Mouse (Mus musculus) MN1 (cell line): ENCODE results near the gene Tirap.
A peak's percentile ranks its signal among the peaks of the same experiment; 100 is the strongest.
"Not testable (repeated sequence)": the region's sequence is repeated elsewhere in the genome, so short reads cannot be mapped to it uniquely, and the experiment has no call there.

Experiments used
- DNase-seq: peaks from one replicate; pipeline ENCODE4 v3.0.0-alpha.2; 2016; ENCODE audit warnings: low spot score

Tirap gene

GRCm38 (mm10) chr9:35147261-35147660 lies 52.8 kb downstream of the Tirap start:
- DNase-seq, result not testable (repeated sequence)

DNA sequence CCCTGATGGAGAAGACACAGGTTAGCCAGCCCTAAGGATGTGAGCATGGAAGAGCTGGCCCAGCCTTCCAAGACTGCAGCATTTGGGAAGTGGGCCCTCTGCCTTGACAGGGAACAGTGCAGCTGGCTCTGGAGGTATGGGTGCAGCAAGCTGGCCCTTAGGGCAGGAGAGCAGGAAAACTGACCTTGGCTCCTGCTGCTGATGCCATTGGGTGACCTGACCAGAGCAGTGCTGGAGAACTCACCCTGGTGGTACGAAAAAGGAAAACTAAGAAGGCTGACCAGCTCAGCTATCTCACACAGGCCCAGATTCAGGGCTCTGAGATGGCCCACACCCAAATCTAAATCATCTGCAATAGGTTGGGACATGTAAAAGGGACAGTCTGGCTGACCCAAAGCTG lies 54.3 kb downstream of the Tirap start:
- DNase-seq, result no peak

DNA sequence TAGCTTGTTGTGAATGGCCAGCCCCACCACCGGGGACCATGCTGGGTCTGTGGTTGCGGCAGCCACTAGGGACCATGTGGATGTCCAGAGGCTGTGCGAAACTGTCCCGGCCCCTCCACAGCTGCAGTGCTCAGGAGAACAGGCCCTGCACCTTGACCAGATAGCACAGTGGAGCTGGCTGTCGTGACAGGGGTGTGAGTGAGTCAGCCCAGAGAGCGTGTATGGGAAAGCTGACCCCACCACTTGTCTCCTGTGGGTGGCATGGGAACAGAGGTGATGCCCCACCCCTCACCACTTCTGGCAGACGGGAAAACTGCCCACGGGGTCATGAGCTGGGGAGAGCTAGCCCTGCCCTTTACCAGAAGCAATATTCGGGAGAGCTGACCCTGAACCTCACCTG lies 55.0 kb downstream of the Tirap start:
- DNase-seq, result no peak

- DNase-seq, result no peak
These were observed 57.9 kb downstream of the Tirap start for GRCm38 (mm10) chr9:35142221-35142620.

GRCm38 (mm10) chr9:35139231-35139744 lies 60.8 kb downstream of the Tirap start:
- no peak for DNase-seq

- no peak for DNase-seq
These were observed 62.1 kb downstream of the Tirap start for GRCm38 (mm10) chr9:35138029-35138428.

DNA sequence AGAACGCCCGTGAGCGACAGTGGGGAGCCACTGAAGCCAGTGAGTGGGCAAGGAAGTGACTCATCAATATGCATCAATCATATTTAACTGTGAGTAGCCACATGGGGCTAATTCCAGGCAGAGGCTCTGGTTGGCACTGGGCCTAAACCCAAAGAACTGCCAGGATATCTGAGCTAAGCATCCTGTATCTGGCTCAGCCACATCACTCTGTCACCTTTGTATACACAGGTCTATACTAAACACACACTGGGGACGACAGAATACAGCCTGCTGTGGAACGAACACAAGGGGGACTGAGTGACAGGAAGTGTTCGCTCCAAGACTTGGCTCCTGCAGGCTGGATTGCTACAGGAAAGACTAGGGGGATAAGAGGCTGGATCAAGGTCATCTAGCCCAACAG lies 64.5 kb downstream of the Tirap start:
- DNase-seq, result peak; percentile 52
